Mouse (Mus musculus) left cerebral cortex, adult 18-20 months (tissue): ENCODE data around the gene Tspyl3. TPM values are rescaled to one million over a fixed set of nuclear protein-coding genes. Genes with fewer than 3 reads are reported as not detected.
"Not testable (repeated sequence)": the region's sequence is repeated elsewhere in the genome, so short reads cannot be mapped to it uniquely, and the experiment has no call there.

Experiments used
- DNase-seq, 2 experiments: peaks; one replicate each; pipeline ENCODE4 v3.0.0; 2021 to 2022; ENCODE audit warnings: low spot score in 2 of 2, mixed read lengths in 1 of 2
- long read RNA-seq, 2 experiments: library from polyadenylated mRNA; stranded (forward); transcript quantifications; one replicate each; pipeline ENCODE4 v2.0.0; 2021
- total RNA-seq, 2 experiments: library from RNA; stranded (reverse); gene quantifications; 2 replicates each; pipeline ENCODE4 v1.2.3; 2021

Tspyl3 gene
- 10 to 100 TPM; 24.3 to 24.8 TPM for total RNA-seq
- long read RNA-seq, experiment 1, transcript Tspyl3-201 (1 exons, 3,072 nt) = major isoform, 27 of 27 reads
- long read RNA-seq, experiment 1, partial matches to known transcripts = 0 of 27 reads
- long read RNA-seq, experiment 1, other reads (novel, unspliced or antisense) = 0 of 27 reads
- long read RNA-seq, experiment 2, transcript Tspyl3-201 (1 exons, 3,072 nt) = major isoform, 31 of 31 reads
- long read RNA-seq, experiment 2, partial matches to known transcripts = 0 of 31 reads
- long read RNA-seq, experiment 2, other reads (novel, unspliced or antisense) = 0 of 31 reads

GRCm38 (mm10) chr2:153224946-153225594 is at the start of gene Tspyl3:
TSS of gene Tspyl3 (minus strand) at chr2:153225441.
- DNase-seq = peak; percentile 46 to 62

GRCm38 (mm10) chr2:153274919-153275247 is 49.6 kb upstream of the Tspyl3 start:
- DNase-seq = no peak

GRCm38 (mm10) chr2:153274200-153274918 is 49.1 kb upstream of the Tspyl3 start:
- DNase-seq = not testable (repeated sequence)

GRCm38 (mm10) chr2:153270231-153270915 is 45.1 kb upstream of the Tspyl3 start:
- DNase-seq = not testable (repeated sequence)

GRCm38 (mm10) chr2:153267331-153267730 is 42.1 kb upstream of the Tspyl3 start:
- no peak for DNase-seq

GRCm38 (mm10) chr2:153263053-153263452 is 37.8 kb upstream of the Tspyl3 start:
- DNase-seq = no peak

GRCm38 (mm10) chr2:153259864-153260674 is 34.8 kb upstream of the Tspyl3 start:
- no peak for DNase-seq

GRCm38 (mm10) chr2:153259030-153259863 is 34.0 kb upstream of the Tspyl3 start:
- no peak for DNase-seq

GRCm38 (mm10) chr2:153256604-153257003 is 31.4 kb upstream of the Tspyl3 start:
- no peak for DNase-seq

GRCm38 (mm10) chr2:153249751-153250150 is 24.5 kb upstream of the Tspyl3 start:
- no peak for DNase-seq

- no peak for DNase-seq
These were observed 16.9 kb upstream of the Tspyl3 start for GRCm38 (mm10) chr2:153242156-153242555.

GRCm38 (mm10) chr2:153241250-153242014 is 16.2 kb upstream of the Tspyl3 start, which contains the start of the genes Plagl2 and Pofut1:
TSS of gene Plagl2 (minus strand) at chr2:153241426.
TSS of gene Pofut1 (plus strand) at chr2:153241533.
- DNase-seq = peak; percentile 86 to 91

GRCm38 (mm10) chr2:153240701-153241235 is 15.5 kb upstream of the Tspyl3 start:
- no peak for DNase-seq

- no peak for DNase-seq
These were observed 14.7 kb upstream of the Tspyl3 start for GRCm38 (mm10) chr2:153239860-153240480.

- DNase-seq = no peak
These were observed 14.0 kb upstream of the Tspyl3 start for GRCm38 (mm10) chr2:153239021-153239859.

- no peak for DNase-seq
These were observed 13.2 kb upstream of the Tspyl3 start for GRCm38 (mm10) chr2:153238406-153238805.

- no peak for DNase-seq
These were observed 12.7 kb upstream of the Tspyl3 start for GRCm38 (mm10) chr2:153237891-153238290.
